Mouse (Mus musculus) erythroblast, embryonic 14.5 days (primary cell): Measurements from ENCODE around the gene Mien1. TPM values are rescaled to one million over a fixed set of nuclear protein-coding genes. Genes with fewer than 3 reads are reported as not detected.

ENCODE experiments used
- H3K27me3 ChIP-seq: 2 replicates; pipeline ENCODE4 v1.6.1; 2012; ENCODE audit warnings: inconsistent platforms; ENCODE audit not compliant: control insufficient read depth
- H3K36me3 ChIP-seq: 2 replicates; pipeline ENCODE4 v1.6.1; 2012; ENCODE audit warnings: mild to moderate bottlenecking, inconsistent platforms; ENCODE audit not compliant: control insufficient read depth
- H3K4me1 ChIP-seq: 2 replicates; pipeline ENCODE4 v1.6.1; 2012; ENCODE audit warnings: inconsistent platforms; ENCODE audit not compliant: control insufficient read depth
- H3K4me3 ChIP-seq: replicated peaks from 2 replicates; pipeline ENCODE3; 2012; ENCODE audit warnings: moderate library complexity, mild to moderate bottlenecking, inconsistent platforms
- H3K9me3 ChIP-seq: 2 replicates; pipeline ENCODE4 v1.6.1; 2012; ENCODE audit warnings: low read length, inconsistent platforms, mixed read lengths; ENCODE audit not compliant: control insufficient read depth
- GATA1 ChIP-seq: IDR thresholded peaks from 2 replicates; pipeline ENCODE4 v1.6.1; 2012; ENCODE audit warnings: low read length, inconsistent platforms, mixed read lengths
- TAL1 ChIP-seq: IDR thresholded peaks from 3 replicates; pipeline ENCODE4 v1.6.1; 2012; ENCODE audit warnings: low read length, inconsistent platforms, mixed read lengths
- polyA plus RNA-seq: library from polyadenylated mRNA; stranded (reverse); fragments of >175 nt; gene quantifications from 2 replicates; pipeline ENCODE4 v1.2.3, GENCODE M21; 2012

The Mien1 gene
- polyA plus RNA-seq, 1 experiment: 4.4 TPM

DNA sequence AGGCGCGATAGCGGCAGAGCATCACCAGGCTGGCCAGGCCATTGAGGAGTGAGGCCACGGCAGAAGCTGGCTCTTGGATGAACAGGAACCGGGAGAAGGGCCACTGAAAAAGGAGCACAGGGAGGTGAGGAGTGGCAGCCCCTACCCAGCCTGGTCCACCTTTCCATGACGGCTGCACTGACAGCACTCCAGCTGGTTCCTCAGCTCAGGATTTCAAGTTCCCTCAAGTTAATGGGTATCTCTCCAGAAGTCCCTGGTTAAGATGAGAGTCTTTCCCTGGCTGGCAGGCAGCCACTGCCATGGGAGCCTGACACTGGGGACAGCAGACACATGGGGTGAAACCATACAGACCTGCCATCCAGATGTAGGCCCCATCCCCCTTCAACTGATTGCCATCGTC is 40.8 kb downstream of the Mien1 start:
- H3K36me3 ChIP-seq: peaks cover 7% of the 10 kb centered on the region
- H3K4me1 ChIP-seq: peaks cover 56% of the 10 kb centered on the region
- no peak for TF ChIP-seq GATA1
- no peak for TF ChIP-seq TAL1
- H3K9me3 ChIP-seq: no peaks in the 10 kb centered on the region
- H3K27me3 ChIP-seq: peaks cover 4% of the 10 kb centered on the region; the same call in 1 of the 2 replicates
- no peak overlapping the region for H3K4me3 ChIP-seq

DNA sequence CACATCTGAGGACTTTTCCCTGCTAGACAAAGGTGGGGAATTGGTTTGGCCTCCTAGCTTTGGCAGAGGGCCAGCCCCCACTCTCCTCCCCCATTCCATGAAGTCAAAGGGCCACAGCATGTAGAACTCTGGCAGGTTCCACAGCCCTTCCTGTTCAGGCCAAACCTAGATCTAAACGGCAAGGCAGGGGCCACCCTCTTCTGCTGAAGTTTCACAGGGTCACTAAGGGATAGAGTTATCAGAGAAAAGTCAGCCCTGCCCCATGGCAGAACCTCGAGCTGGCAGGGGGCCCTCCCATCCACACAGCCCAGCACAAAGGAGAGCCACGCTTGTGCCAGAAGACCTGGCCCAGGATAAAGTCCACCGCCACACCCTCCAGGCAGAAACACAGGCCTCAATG is 43.8 kb downstream of the Mien1 start:
- TF ChIP-seq GATA1 (no peak), TAL1 (no peak)
- H3K4me1 ChIP-seq: peaks cover 66% of the 10 kb centered on the region
- no peak overlapping the region for H3K4me3 ChIP-seq
- no peaks in the 10 kb centered on the region for H3K27me3 ChIP-seq
- H3K36me3 ChIP-seq: peaks cover 7% of the 10 kb centered on the region
- no peaks in the 10 kb centered on the region for H3K9me3 ChIP-seq

DNA sequence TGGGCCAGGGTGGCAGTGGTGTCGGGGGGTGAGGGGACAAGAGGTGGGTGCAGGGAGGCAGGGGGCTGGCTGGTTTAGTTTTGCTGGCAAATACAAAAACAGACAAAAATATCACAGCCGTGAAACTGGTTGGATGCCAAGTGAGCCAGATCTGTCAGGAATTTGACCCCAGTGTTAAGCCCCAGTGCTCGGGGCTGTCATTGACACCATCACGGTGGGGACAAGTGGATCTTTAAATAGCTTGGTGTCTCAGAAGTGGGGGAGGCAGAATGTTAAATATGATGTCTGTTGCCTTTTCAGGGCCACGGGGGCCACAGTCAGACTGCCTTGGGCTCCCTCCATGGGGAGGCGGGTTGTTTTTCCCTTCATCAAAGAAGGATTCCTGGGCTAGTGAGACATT is 44.5 kb downstream of the Mien1 start:
- Histone ChIP-seq H3K4me3 (no peak overlapping the region), H3K36me3 (peaks cover 7% of the 10 kb centered on the region), H3K4me1 (peaks cover 59% of the 10 kb centered on the region), H3K27me3 (no peaks in the 10 kb centered on the region), H3K9me3 (no peaks in the 10 kb centered on the region)
- TF ChIP-seq GATA1 (no peak), TAL1 (no peak)

- H3K4me1 ChIP-seq: peaks cover 56% of the 10 kb centered on the region
- TF ChIP-seq GATA1: no peak
- TF ChIP-seq TAL1: no peak
Measured at GRCm38 (mm10) chr11:98393317-98393716, 45.5 kb downstream of the Mien1 start.

GRCm38 (mm10) chr11:98392645-98393044 is 46.1 kb downstream of the Mien1 start:
- Histone ChIP-seq H3K9me3 (no peaks in the 10 kb centered on the region), H3K36me3 (peaks cover 4% of the 10 kb centered on the region), H3K4me3 (peak overlapping the region; percentile 43), H3K27me3 (peaks cover 9% of the 10 kb centered on the region), H3K4me1 (peaks cover 56% of the 10 kb centered on the region)
- peak; percentile 68 for TF ChIP-seq GATA1
- TF ChIP-seq TAL1: no peak

More at GRCm38 (mm10) chr11:98393317-98393716, 45.5 kb downstream of the Mien1 start:
- H3K36me3 ChIP-seq: peaks cover 7% of the 10 kb centered on the region
- peaks cover 2% of the 10 kb centered on the region for H3K27me3 ChIP-seq
- H3K9me3 ChIP-seq: no peaks in the 10 kb centered on the region
- peak overlapping the region; percentile 43 for H3K4me3 ChIP-seq

DNA sequence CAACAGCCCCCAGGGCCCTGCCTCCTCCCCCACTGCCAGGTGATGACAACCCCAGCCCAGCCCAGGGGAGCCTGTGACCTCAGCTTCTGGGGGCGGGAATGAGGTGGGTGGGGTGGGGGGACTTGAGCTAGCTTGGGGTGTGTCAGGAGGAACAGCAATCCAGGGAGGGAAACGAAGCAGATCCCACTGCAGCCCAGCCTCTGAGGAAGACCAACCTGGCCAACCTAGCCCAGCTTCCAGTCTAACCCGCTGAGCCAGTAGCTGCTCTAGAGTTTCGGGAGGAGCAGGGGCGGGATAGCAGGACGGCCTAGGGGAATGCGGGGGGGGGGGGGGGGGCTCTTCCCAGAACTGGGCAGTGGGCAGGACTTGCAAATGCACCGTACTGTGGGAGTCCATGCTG is 46.8 kb downstream of the Mien1 start:
- Histone ChIP-seq H3K27me3 (peaks cover 15% of the 10 kb centered on the region), H3K36me3 (peaks cover 2% of the 10 kb centered on the region), H3K4me3 (no peak overlapping the region), H3K4me1 (peaks cover 56% of the 10 kb centered on the region), H3K9me3 (no peaks in the 10 kb centered on the region)
- TF ChIP-seq GATA1 (no peak), TAL1 (no peak)

- H3K9me3 ChIP-seq: no peaks in the 10 kb centered on the region
- no peak for TF ChIP-seq GATA1
- no peak for TF ChIP-seq TAL1
- peaks cover 34% of the 10 kb centered on the region for H3K27me3 ChIP-seq
- no peak overlapping the region for H3K4me3 ChIP-seq
- H3K4me1 ChIP-seq: peaks cover 46% of the 10 kb centered on the region
- H3K36me3 ChIP-seq: no peaks in the 10 kb centered on the region; the same call in 1 of the 2 replicates
Measured at GRCm38 (mm10) chr11:98390141-98390540, 48.6 kb downstream of the Mien1 start.

DNA sequence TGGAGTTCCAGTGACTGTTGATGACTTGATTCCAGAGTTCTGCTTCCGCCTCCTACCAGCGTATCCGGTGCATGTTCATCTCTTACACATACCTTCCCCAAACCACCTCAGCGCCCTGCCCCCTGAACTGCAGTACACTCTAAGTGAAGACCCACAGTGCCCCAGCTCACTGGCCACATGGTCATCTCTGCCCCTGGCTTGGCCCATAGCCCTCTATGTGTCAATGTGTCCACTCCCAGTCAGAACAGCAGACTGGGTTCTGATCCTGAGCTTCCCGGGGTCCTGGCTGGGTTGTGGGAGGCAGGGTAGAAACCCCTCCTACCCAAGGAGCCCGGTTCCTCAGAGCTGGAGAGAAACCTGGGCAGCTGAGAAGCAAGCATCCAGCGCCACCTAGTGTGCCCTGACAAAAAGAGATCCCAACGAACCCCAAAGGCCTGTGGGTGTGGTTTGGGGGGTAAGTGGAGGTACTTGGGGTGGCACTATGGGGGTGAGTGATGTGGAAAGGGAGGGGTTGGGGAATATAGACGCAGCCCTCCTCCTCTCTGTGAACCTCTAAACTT is 49.5 kb downstream of the Mien1 start:
- H3K4me1 ChIP-seq: peaks cover 38% of the 10 kb centered on the region
- TF ChIP-seq TAL1 (no peak), GATA1 (no peak)
- no peak overlapping the region for H3K4me3 ChIP-seq
- H3K36me3 ChIP-seq: no peaks in the 10 kb centered on the region; the same call in 1 of the 2 replicates
- H3K9me3 ChIP-seq: no peaks in the 10 kb centered on the region
- H3K27me3 ChIP-seq: peaks cover 42% of the 10 kb centered on the region

DNA sequence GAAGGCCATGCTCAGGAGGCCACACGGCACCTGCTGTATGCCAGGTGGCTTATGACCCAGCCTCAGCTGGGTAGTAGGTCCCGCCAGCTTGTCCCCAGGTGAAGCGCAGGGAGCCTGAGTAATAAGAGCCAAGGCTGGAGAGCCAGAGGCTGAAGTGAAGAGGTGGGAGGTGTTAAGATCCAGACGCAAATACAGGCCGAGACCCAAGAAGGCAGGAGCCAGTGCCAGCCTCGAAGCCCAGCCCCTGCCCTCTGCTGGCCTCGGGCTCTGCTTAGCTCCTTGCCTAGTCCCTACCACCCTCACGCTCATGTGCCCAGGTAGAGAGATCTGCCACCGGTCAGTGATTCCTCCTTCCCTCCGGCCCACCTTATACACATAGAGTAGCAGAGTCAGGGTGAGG is 50.5 kb downstream of the Mien1 start:
- H3K4me1 ChIP-seq: peaks cover 27% of the 10 kb centered on the region
- no peaks in the 10 kb centered on the region for H3K36me3 ChIP-seq
- TF ChIP-seq GATA1 (no peak), TAL1 (no peak)
- no peak overlapping the region for H3K4me3 ChIP-seq
- H3K27me3 ChIP-seq: peaks cover 52% of the 10 kb centered on the region
- no peaks in the 10 kb centered on the region for H3K9me3 ChIP-seq

Other genes starting within 250 kb of the Mien1 start
- 1.0 and 1.1 TPM in 2 replicates for gene Med1, start 245.7 kb downstream of the Mien1 start, polyA plus RNA-seq
- gene Cdk12, start 235.9 kb downstream of the Mien1 start, polyA plus RNA-seq: 1.6 and 1.8 TPM in 2 replicates
- not detected in 2 replicates for gene Neurod2, start 109.3 kb downstream of the Mien1 start, polyA plus RNA-seq
- 0.02 TPM in 1 of 2 replicates, not detected in the other for gene Ppp1r1b, start 90.6 kb downstream of the Mien1 start, polyA plus RNA-seq
- 1.2 and 1.7 TPM in 2 replicates for gene Stard3, start 80.6 kb downstream of the Mien1 start, polyA plus RNA-seq
- gene Tcap, start 55.2 kb downstream of the Mien1 start, polyA plus RNA-seq: not detected in 2 replicates
- gene Pnmt, start 52.5 kb downstream of the Mien1 start, polyA plus RNA-seq: not detected in 2 replicates
- 0.91 and 1.1 TPM in 2 replicates for gene Pgap3, start 38.5 kb downstream of the Mien1 start, polyA plus RNA-seq
- gene Erbb2, start 26.5 kb downstream of the Mien1 start, polyA plus RNA-seq: 0.01 TPM in 1 of 2 replicates, not detected in the other
- 0.11 and 0.13 TPM in 2 replicates for gene Grb7, start 7.4 kb upstream of the Mien1 start, polyA plus RNA-seq
- not detected in 2 replicates for gene Ikzf3, start 107.0 kb upstream of the Mien1 start, polyA plus RNA-seq
- gene Zpbp2, start 112.1 kb upstream of the Mien1 start, polyA plus RNA-seq: 0.08 and 0.09 TPM in 2 replicates
- gene Ormdl3, start 148.4 kb upstream of the Mien1 start, polyA plus RNA-seq: 13.5 and 13.6 TPM in 2 replicates
- not detected in 2 replicates for gene Lrrc3c, start 159.3 kb upstream of the Mien1 start, polyA plus RNA-seq
- gene Gm12355, start 186.7 kb upstream of the Mien1 start, polyA plus RNA-seq: not detected in 2 replicates
- not detected in 2 replicates for gene Gsdma3, start 187.4 kb upstream of the Mien1 start, polyA plus RNA-seq
- not detected in 2 replicates for gene Gsdma2, start 207.8 kb upstream of the Mien1 start, polyA plus RNA-seq
- gene Gsdma, start 225.4 kb upstream of the Mien1 start, polyA plus RNA-seq: 0.03 TPM in 1 of 2 replicates, not detected in the other
- gene Psmd3, start 243.6 kb upstream of the Mien1 start, polyA plus RNA-seq: 15.0 and 17.0 TPM in 2 replicates